Mouse (Mus musculus): ENCODE data around the gene Tspan1. TPM values are rescaled to one million over a fixed set of nuclear protein-coding genes. Genes with fewer than 3 reads are reported as not detected.

Tspan1 gene
- total and polyA plus RNA-seq, 3 experiments = 0.08 TPM; not detected in 2

- H3K36me3 ChIP-seq (replicated peaks in 1 of 2; ENCODE audit: control insufficient read depth in 1 of 2, insufficient read depth in 1 of 2, low read length in 1 of 2) = peaks cover 58 to 98% of the 10 kb centered on the region in 2 experiments
- H3K27ac ChIP-seq (ENCODE audit: insufficient read depth, low read depth) = no peak overlapping the region
- H3K9ac ChIP-seq (ENCODE audit: insufficient read depth, low read depth) = no peak overlapping the region
- no peak overlapping the region for H3K4me3 ChIP-seq (replicated peaks in 1 of 3; ENCODE audit: low read depth in 2 of 3, low read length in 2 of 3, poor library complexity in 1 of 3)
- peaks cover 0 to 12% of the 10 kb centered on the region in 2 experiments; a peak in 2 of 4 replicates for H3K4me1 ChIP-seq (ENCODE audit: control insufficient read depth in 1 of 2, insufficient read depth in 2 of 2)
- DNase-seq (ENCODE audit: extremely low read depth) = no peak
- no peak for TF ChIP-seq ELF1 (IDR thresholded peaks at IDR 0.05; ENCODE audit: low read depth, low read length)
- no peak for TF ChIP-seq ZNF384 (IDR thresholded peaks at IDR 0.05; ENCODE audit: low read depth, low read length)
- TF ChIP-seq POLR2A (IDR thresholded peaks at IDR 0.05; ENCODE audit: low read depth, low read length) = no peak
- TF ChIP-seq IRF4 (IDR thresholded peaks at IDR 0.05; ENCODE audit: low read depth, low read length) = no peak
- no peak for TF ChIP-seq RCOR1 (conservative IDR thresholded peaks at IDR 0.05; ENCODE audit: low read depth, low read length)
- no peak for TF ChIP-seq CTCF (conservative IDR thresholded peaks at IDR 0.05 in 1 of 2, IDR thresholded peaks at IDR 0.05 in 1 of 2; ENCODE audit: low read depth in 2 of 2, low read length in 2 of 2)
- no peak for TF ChIP-seq MAFK (IDR thresholded peaks at IDR 0.05; ENCODE audit: insufficient replicate concordance, low read length)
- TF ChIP-seq NELFE (IDR thresholded peaks at IDR 0.05; ENCODE audit: low read depth, low read length) = no peak
- TF ChIP-seq CHD1 (IDR thresholded peaks at IDR 0.05; ENCODE audit: low read depth, low read length) = no peak
- no peak for TF ChIP-seq KAT2A (IDR thresholded peaks at IDR 0.05; ENCODE audit: insufficient replicate concordance, low read length)
- TF ChIP-seq USF1 (IDR thresholded peaks at IDR 0.05; ENCODE audit: low read depth, low read length) = no peak
- no peak for TF ChIP-seq JUND (conservative IDR thresholded peaks at IDR 0.05; ENCODE audit: low read depth, low read length)
- TF ChIP-seq CHD2 (IDR thresholded peaks at IDR 0.05; ENCODE audit: low read length) = no peak
- H3K79me2 ChIP-seq (replicated peaks; ENCODE audit: control insufficient read depth, extremely low read depth, insufficient read depth, poor library complexity, severe bottlenecking) = no peaks in the 10 kb centered on the region
- no peaks in the 10 kb centered on the region for H3K27me3 ChIP-seq (replicated peaks)
- in situ Hi-C loops (cut with MboI; ENCODE audit: low pct_ligation_motif_present, low pct_unique_long_range_greater_than_20kb, low sequenced_read_pairs) (loop anchor here (25.0 kb wide), 2 partner anchors 179 to 654 kb away; partner anchors contain the start of genes Hpdl, Mutyh and Toe1), dilution Hi-C loops (cut with MboI; ENCODE audit: extremely low pct_ligation_motif_present, extremely low pct_unique_long_range_greater_than_20kb, low sequenced_read_pairs) (no loop called here)
- H3K9me3 ChIP-seq (replicated peaks; ENCODE audit: low read length) = no peaks in the 10 kb centered on the region
- H3K4me2 ChIP-seq (ENCODE audit: insufficient read depth, low read depth, poor library complexity, severe bottlenecking) = no peak overlapping the region
Observed at GRCm38 (mm10) chr4:116157882-116158281, 9.5 kb downstream of the Tspan1 start.

DNA sequence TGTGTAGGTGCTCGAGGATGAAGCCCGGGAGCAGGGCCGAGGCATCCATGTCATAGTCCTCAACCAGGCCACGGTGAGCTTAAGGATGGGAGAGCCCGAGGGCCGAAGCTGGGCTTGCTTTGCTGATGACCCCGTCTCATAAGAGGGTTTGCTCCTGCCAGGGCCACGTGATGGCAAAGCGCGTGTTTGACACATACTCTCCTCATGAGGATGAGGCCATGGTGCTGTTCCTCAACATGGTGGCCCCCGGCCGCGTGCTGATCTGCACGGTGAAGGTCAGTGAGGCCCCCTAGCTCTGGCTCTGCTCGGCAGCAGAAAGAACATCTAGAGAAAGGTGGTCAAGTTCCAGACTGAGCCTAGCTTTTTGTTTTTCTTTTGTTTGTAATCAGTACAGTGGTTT lies 14.7 kb downstream of the Tspan1 start:
- no peak overlapping the region for H3K9ac ChIP-seq (ENCODE audit: insufficient read depth, low read depth)
- H3K27ac ChIP-seq (ENCODE audit: insufficient read depth, low read depth) = no peak overlapping the region
- H3K79me2 ChIP-seq (replicated peaks; ENCODE audit: control insufficient read depth, extremely low read depth, insufficient read depth, poor library complexity, severe bottlenecking) = peaks cover 11% of the 10 kb centered on the region
- no peak for DNase-seq (ENCODE audit: extremely low read depth)
- peaks cover 48 to 62% of the 10 kb centered on the region in 2 experiments for H3K36me3 ChIP-seq (replicated peaks in 1 of 2; ENCODE audit: control insufficient read depth in 1 of 2, insufficient read depth in 1 of 2, low read length in 1 of 2)
- H3K4me3 ChIP-seq (replicated peaks in 1 of 3; ENCODE audit: low read depth in 2 of 3, low read length in 2 of 3, poor library complexity in 1 of 3) = no peak overlapping the region
- no peaks in the 10 kb centered on the region for H3K27me3 ChIP-seq (replicated peaks)
- H3K4me2 ChIP-seq (ENCODE audit: insufficient read depth, low read depth, poor library complexity, severe bottlenecking) = no peak overlapping the region
- dilution Hi-C loops (cut with MboI; ENCODE audit: extremely low pct_ligation_motif_present, extremely low pct_unique_long_range_greater_than_20kb, low sequenced_read_pairs) = no loop called here
- in situ Hi-C loops (cut with MboI; ENCODE audit: low pct_ligation_motif_present, low pct_unique_long_range_greater_than_20kb, low sequenced_read_pairs) = loop anchor here (25.0 kb wide), 2 partner anchors 185 to 660 kb away; partner anchors contain the start of genes Hpdl, Mutyh and Toe1
- H3K4me1 ChIP-seq (ENCODE audit: control insufficient read depth in 1 of 2, insufficient read depth in 2 of 2) = peaks cover 6 to 18% of the 10 kb centered on the region in 2 experiments; a peak in 2 of 4 replicates
- TF ChIP-seq NRF1 (IDR thresholded peaks at IDR 0.05; ENCODE audit: low read depth, low read length) (no peak), USF1 (IDR thresholded peaks at IDR 0.05; ENCODE audit: low read depth, low read length) (no peak), ELF1 (IDR thresholded peaks at IDR 0.05; ENCODE audit: low read depth, low read length) (no peak), POLR2A (IDR thresholded peaks at IDR 0.05; ENCODE audit: low read depth, low read length) (no peak), MAZ (IDR thresholded peaks at IDR 0.05; ENCODE audit: low read depth, low read length) (no peak), SMC3 (IDR thresholded peaks at IDR 0.05; ENCODE audit: low read depth, low read length) (no peak), CHD1 (IDR thresholded peaks at IDR 0.05; ENCODE audit: low read depth, low read length) (no peak), RCOR1 (conservative IDR thresholded peaks at IDR 0.05; ENCODE audit: low read depth, low read length) (no peak), TCF12 (IDR thresholded peaks at IDR 0.05; ENCODE audit: low read depth, low read length) (no peak), USF2 (conservative IDR thresholded peaks at IDR 0.05; ENCODE audit: low read depth, low read length) (no peak)
- H3K9me3 ChIP-seq (replicated peaks; ENCODE audit: low read length) = no peaks in the 10 kb centered on the region

Measured in CH12.LX (cell line).